Mouse (Mus musculus): ENCODE measurements around the gene Pyroxd2.
"Not testable (repeated sequence)": the region's sequence is repeated elsewhere in the genome, so short reads cannot be mapped to it uniquely, and the experiment has no call there.

Gene Pyroxd2

DNA sequence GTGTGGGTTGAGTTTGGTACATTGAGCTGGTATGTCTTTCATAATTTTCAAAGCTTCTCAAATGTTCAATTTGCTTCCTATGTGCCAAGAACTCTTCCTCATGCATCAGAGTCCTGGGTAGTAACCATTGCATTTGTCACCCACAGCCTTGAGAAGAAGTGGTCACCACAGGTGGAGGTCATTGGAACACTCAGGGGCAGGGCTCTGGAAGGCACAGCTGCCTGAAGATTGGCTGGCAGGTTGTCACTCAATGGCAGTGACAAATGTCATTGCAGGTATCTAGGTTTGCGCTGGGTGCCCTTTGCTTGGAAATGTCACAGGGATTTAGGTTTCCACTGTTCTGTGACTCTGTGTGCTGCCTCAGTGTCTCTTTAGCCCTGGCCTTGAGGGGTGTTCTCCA is 62.3 kb downstream of the Pyroxd2 start:
- in situ Hi-C loops (cut with MboI, MseI): no loop called here

DNA sequence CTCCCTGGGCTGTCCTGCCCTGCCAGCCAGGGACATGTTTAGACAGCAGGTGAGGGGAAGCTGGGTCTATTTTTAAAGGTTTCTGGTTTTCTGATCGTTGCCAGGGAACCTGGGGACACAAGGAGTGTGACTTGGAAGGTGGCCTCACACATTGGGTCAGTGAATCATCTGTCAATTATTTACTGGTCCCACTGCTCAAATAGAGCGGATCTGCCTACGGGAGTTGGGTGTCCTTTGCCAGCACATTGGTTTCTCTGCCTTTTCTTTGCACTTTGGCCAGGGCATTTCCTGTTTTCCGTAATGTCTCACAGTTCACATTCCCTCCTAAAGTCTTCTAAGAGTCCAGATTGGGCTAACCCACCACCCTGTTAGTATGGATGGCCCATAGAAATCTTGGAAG is 62.8 kb downstream of the Pyroxd2 start:
- in situ Hi-C loops (cut with MboI, MseI): no loop called here

DNA sequence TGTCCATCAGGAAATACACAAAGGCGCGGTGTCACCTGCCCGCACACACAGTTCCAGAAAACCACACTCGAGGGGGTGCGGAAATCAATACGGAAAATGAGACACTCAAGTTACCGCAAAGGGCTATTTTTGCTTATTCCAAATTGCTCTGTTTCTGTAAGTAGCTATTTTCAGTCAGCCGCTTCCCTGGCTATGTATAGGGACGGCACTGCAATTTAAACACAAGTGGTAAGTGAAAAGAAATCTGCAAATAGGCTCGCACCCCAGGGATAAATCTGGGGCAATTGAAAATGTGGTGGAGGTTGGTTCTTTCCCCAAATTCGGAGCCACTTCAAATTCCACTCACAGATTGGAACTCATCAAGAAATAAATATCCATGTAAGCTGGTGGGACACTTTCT is 63.3 kb downstream of the Pyroxd2 start:
- in situ Hi-C loops (cut with MboI, MseI): no loop called here

DNA sequence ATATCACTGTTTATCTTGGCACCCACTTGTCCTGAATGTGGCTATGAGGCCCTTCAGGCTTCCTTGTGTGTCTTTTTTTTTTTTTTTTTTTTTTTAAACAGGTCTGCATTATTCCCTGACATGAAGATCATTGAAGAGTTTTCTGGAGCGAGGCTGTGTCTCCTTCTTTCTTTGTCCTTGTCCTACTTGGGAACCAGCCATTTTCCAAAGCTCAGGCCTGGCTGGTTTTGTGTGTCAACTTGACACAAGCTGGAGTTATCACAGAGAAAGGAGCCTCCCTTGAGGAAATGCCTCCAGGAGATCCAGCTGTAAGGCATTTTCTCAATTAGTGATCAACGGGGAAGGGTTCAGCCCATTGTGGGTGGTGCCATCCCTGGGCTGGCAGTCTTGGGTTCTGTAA is 69.8 kb downstream of the Pyroxd2 start:
- in situ Hi-C loops (cut with MboI, MseI): not testable (repeated sequence)

DNA sequence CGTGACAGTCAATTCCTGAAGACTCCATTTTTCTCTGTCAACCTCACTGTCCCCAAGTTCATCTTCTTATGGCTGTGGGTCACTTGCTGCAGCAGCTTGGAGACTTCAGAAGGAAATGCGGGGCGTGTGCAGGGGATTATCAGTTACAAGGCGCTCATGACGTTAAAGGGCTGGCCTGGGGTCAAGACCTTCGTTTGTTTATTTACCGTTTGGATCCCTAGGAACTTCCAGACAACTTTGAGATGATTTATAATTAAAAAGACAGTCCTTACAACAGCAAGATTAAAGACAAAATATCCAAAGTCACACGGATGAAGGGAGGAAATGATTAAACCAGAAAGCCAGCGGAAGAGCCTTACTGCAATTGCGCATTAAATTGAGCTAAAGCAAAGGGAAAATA is 74.4 kb downstream of the Pyroxd2 start:
- in situ Hi-C loops (cut with MboI, MseI): no loop called here

DNA sequence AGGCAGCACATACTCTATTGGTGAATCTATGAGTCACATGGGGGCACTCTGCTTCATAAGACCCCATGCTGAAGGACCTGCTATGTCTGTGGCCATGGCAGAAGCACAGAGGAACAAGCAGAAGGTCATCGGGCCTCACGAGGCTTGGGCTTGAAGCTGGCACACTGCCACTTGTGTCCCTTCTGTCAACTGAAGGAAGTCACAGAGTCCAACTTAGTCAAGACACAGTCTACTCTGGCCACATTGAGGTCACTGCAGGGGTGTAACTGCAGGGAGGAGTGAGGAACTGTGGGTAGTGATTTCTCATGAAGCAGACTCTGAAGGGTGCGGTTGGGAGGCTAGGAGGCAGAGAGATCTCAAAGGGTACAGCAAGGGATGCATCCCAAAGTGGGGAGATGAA is 75.1 kb downstream of the Pyroxd2 start:
- in situ Hi-C loops (cut with MboI, MseI): no loop called here

DNA sequence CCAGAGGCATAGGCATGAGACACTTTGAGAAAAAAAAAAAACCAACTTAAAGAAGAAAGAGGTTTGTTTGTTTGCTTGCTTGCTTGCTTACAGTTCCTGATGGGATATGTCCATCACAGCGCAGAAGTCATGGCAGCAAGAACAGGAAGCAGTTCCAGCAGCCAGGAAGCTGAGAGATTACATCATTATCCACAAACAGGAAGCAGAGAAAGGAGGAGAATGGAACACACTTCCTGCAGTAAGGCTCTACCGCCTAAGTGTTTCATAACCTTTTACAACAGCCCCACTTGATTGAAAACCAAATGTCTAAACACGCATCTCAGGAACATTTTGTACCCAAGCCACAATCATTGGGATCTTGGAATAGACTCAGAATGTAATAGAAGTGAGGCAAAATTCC is 75.6 kb downstream of the Pyroxd2 start:
- in situ Hi-C loops (cut with MboI, MseI): no loop called here

All from regulatory T cell (primary cell).